In the genomic region with DNA sequence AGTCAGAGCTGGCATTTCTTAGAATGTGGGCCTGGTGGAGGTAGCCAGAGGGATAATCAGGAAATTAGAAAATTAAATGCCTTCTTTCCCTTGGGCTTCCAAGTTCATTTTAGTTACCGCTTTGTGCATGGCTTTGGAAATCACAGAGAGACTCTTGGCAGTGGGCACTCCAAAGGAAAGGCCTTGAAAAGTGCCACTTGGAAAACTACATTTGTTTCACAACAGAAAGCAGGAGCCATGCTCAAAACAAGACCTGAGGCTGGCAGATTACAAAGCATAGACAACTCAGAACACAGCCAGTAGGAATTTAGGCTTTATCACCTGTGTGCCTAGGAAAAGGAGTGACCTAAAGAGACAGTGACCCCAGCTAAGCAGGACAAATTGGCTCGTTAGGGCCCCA, we compare ENCODE assay signal across 33 mouse cellular contexts. TPM values are rescaled to one million over a fixed set of nuclear protein-coding genes. Genes with fewer than 3 reads are reported as not detected.
DNase-seq lines count a peak whose midpoint lies in the region; ATAC-seq and TF ChIP-seq lines count a peak whose summit lies in the region.
"Had no signal": no experiment of that assay in that cellular context is flagged by ENCODE, and none has a peak within 500 bp of the region (broad histone marks: within the 10 kb centered on the region; RNA-seq: fewer than 3 reads in every experiment).

No protein-coding gene starts in this region.

- no peak for DNase-seq in gastrocnemius, adult 2 months
- DNase-seq in gastrocnemius, postnatal 4 days (ENCODE audit: low spot score in 2 of 2): no peak
- no peak for DNase-seq in lung, adult 2 months
- DNase-seq in urinary bladder, adult 2 months (ENCODE audit: low spot score): peak; percentile 9
- DNase-seq in urinary bladder, postnatal 10 days (ENCODE audit: low spot score): no peak
- no peak for DNase-seq in hindbrain, embryonic 11.5 days (ENCODE audit: low spot score)
- DNase-seq: cerebellum, adult 8-10 months; cerebellum, postnatal 25 days; forebrain, postnatal 0 days; gastrocnemius, postnatal 10 days; heart, postnatal 14 days; kidney, postnatal 36 days; lung, embryonic 14.5 days; right cerebral cortex, postnatal 25 days; thymus, adult 18-20 months; thymus, postnatal 25 days had no signal

- WGBS in lung, embryonic 16.5 days: 71% methylated on average over 2 of the region's 2 CpGs
- WGBS in lung, adult 2 months: 62% methylated on average over 2 of the region's 2 CpGs
- 84% methylated on average over 2 of the region's 2 CpGs for WGBS in hindbrain, embryonic 11.5 days

- intact Hi-C loops in gastrocnemius, adult 2 months (cut with DNase I): loop anchor here (5.0 kb wide), 1 partner anchor 40 kb away; no protein-coding TSS in a partner anchor

- H3K27ac ChIP-seq in gastrocnemius, adult 2 months: peak overlapping the region; percentile 83
- H3K27ac ChIP-seq in lung, embryonic 16.5 days (ENCODE audit: low read length): 0 out of 2 replicates have a peak overlapping the region, but pooled peaks have one; percentile 0
- no peak overlapping the region for H3K27ac ChIP-seq in hindbrain, embryonic 11.5 days (ENCODE audit: low read depth, low read length)
- H3K27ac ChIP-seq: embryonic facial prominence, embryonic 10.5 days; embryonic facial prominence, embryonic 15.5 days; forebrain, embryonic 12.5 days; hindbrain, embryonic 12.5 days; hindbrain, postnatal 0 days; intestine, embryonic 15.5 days; layer of hippocampus, adult 2 months; left cerebral cortex, adult 2 months; limb, embryonic 13.5 days; liver, embryonic 12.5 days; midbrain, embryonic 10.5 days; midbrain, embryonic 15.5 days; neural tube, embryonic 15.5 days; stomach, embryonic 15.5 days had no signal

- no peak overlapping the region for H3K4me3 ChIP-seq in gastrocnemius, adult 2 months
- no peak overlapping the region for H3K4me3 ChIP-seq in lung, embryonic 16.5 days (ENCODE audit: low read length)
- H3K4me3 ChIP-seq in lung, adult 2 months (replicated peaks; ENCODE audit: extremely low read depth, low read depth, low read length): no peak overlapping the region
- no peak overlapping the region for H3K4me3 ChIP-seq in hindbrain, embryonic 11.5 days (ENCODE audit: low read depth, low read length)
- H3K4me3 ChIP-seq: embryonic facial prominence, embryonic 10.5 days; embryonic facial prominence, embryonic 15.5 days; forebrain, embryonic 12.5 days; heart, embryonic 12.5 days; hindbrain, embryonic 12.5 days; intestine, embryonic 15.5 days; layer of hippocampus, adult 2 months; left cerebral cortex, adult 2 months; limb, embryonic 13.5 days; liver, embryonic 12.5 days; midbrain, embryonic 10.5 days; midbrain, embryonic 15.5 days; neural tube, embryonic 15.5 days; stomach, embryonic 15.5 days had no signal

- no peaks in the 10 kb centered on the region for H3K36me3 ChIP-seq in lung, embryonic 16.5 days (ENCODE audit: control insufficient read depth, insufficient read depth, low read length)
- no peaks in the 10 kb centered on the region for H3K36me3 ChIP-seq in hindbrain, embryonic 11.5 days (ENCODE audit: control insufficient read depth, insufficient read depth, low read length)
- H3K36me3 ChIP-seq: embryonic facial prominence, embryonic 10.5 days; embryonic facial prominence, embryonic 15.5 days; forebrain, embryonic 12.5 days; heart, embryonic 12.5 days; hindbrain, embryonic 12.5 days; intestine, embryonic 15.5 days; limb, embryonic 13.5 days; liver, embryonic 12.5 days; midbrain, embryonic 10.5 days; midbrain, embryonic 15.5 days; neural tube, embryonic 15.5 days; stomach, embryonic 15.5 days had no signal

- no peak overlapping the region for H3K4me2 ChIP-seq in lung, embryonic 16.5 days (ENCODE audit: low read depth, low read length)
- H3K4me2 ChIP-seq in hindbrain, embryonic 11.5 days (replicated peaks; ENCODE audit: low read depth, low read length): no peak overlapping the region
- H3K4me2 ChIP-seq: embryonic facial prominence, embryonic 15.5 days; forebrain, embryonic 12.5 days; heart, embryonic 12.5 days; hindbrain, embryonic 12.5 days; intestine, embryonic 15.5 days; limb, embryonic 13.5 days; liver, embryonic 12.5 days; lung, embryonic 14.5 days; midbrain, embryonic 15.5 days; neural tube, embryonic 15.5 days; stomach, embryonic 15.5 days had no signal

- H3K9ac ChIP-seq in lung, embryonic 16.5 days (ENCODE audit: low read length): no peak overlapping the region
- H3K9ac ChIP-seq in hindbrain, embryonic 11.5 days (ENCODE audit: low read depth, low read length): no peak overlapping the region
- H3K9ac ChIP-seq: embryonic facial prominence, embryonic 15.5 days; forebrain, embryonic 12.5 days; forebrain, postnatal 0 days; heart, embryonic 12.5 days; hindbrain, embryonic 12.5 days; intestine, embryonic 15.5 days; limb, embryonic 13.5 days; liver, embryonic 12.5 days; lung, embryonic 14.5 days; midbrain, embryonic 15.5 days; neural tube, embryonic 15.5 days; stomach, embryonic 15.5 days had no signal

- TF ChIP-seq CTCF in gastrocnemius, adult 2 months (IDR thresholded peaks at IDR 0.05): no peak
- no peak for TF ChIP-seq CTCF in lung, adult 2 months (IDR thresholded peaks at IDR 0.05; ENCODE audit: insufficient read depth, low read length)

- no peak for ATAC-seq in lung, embryonic 16.5 days (ENCODE audit: low read depth)
- ATAC-seq in hindbrain, embryonic 11.5 days (ENCODE audit: low FRiP score): no peak
- ATAC-seq: CD4-positive, CD25-positive, alpha-beta regulatory T cell, adult 4 months; forebrain, postnatal 0 days; hindbrain, postnatal 0 days; intestine, embryonic 15.5 days; liver, embryonic 12.5 days; midbrain, embryonic 15.5 days had no signal

- peaks cover 8% of the 10 kb centered on the region for H3K4me1 ChIP-seq in lung, embryonic 16.5 days (replicated peaks; ENCODE audit: control insufficient read depth, insufficient read depth, low read length)
- peaks cover 12% of the 10 kb centered on the region for H3K4me1 ChIP-seq in lung, adult 2 months (ENCODE audit: control insufficient read depth, insufficient read depth, low read length)
- no peaks in the 10 kb centered on the region for H3K4me1 ChIP-seq in hindbrain, embryonic 11.5 days (replicated peaks; ENCODE audit: control insufficient read depth, insufficient read depth, low read length)
- H3K4me1 ChIP-seq: embryonic facial prominence, embryonic 15.5 days; forebrain, embryonic 12.5 days; heart, embryonic 12.5 days; hindbrain, embryonic 12.5 days; intestine, embryonic 15.5 days; limb, embryonic 13.5 days; liver, embryonic 12.5 days; midbrain, embryonic 15.5 days; neural tube, embryonic 15.5 days had no signal

- TF ChIP-seq POLR2A in lung, adult 2 months (IDR thresholded peaks at IDR 0.05; ENCODE audit: borderline replicate concordance, extremely low read depth, low read depth, low read length): no peak

- no peaks in the 10 kb centered on the region for H3K9me3 ChIP-seq in lung, embryonic 16.5 days (ENCODE audit: control insufficient read depth, low read length)
- no peaks in the 10 kb centered on the region for H3K9me3 ChIP-seq in hindbrain, embryonic 11.5 days (ENCODE audit: control insufficient read depth, low read length)
- H3K9me3 ChIP-seq: embryonic facial prominence, embryonic 10.5 days; embryonic facial prominence, embryonic 15.5 days; forebrain, embryonic 12.5 days; heart, embryonic 12.5 days; hindbrain, embryonic 12.5 days; intestine, embryonic 15.5 days; limb, embryonic 13.5 days; liver, embryonic 12.5 days; midbrain, embryonic 10.5 days; midbrain, embryonic 15.5 days; neural tube, embryonic 15.5 days; stomach, embryonic 15.5 days had no signal

- no peaks in the 10 kb centered on the region for H3K27me3 ChIP-seq in lung, embryonic 16.5 days (ENCODE audit: control insufficient read depth, insufficient read depth, low read depth, low read length)
- H3K27me3 ChIP-seq in hindbrain, embryonic 11.5 days (ENCODE audit: control insufficient read depth, insufficient read depth, low read length): no peaks in the 10 kb centered on the region
- H3K27me3 ChIP-seq: embryonic facial prominence, embryonic 15.5 days; forebrain, embryonic 12.5 days; heart, embryonic 12.5 days; hindbrain, embryonic 12.5 days; intestine, embryonic 15.5 days; limb, embryonic 13.5 days; liver, embryonic 12.5 days; midbrain, embryonic 15.5 days; neural tube, embryonic 15.5 days; stomach, embryonic 15.5 days had no signal

RNA-seq across cellular contexts. Expression of a gene that starts 49.4 kb away (rescaled TPM):
- 10 to 100 TPM; 55.2 to 80.0 TPM for total RNA-seq in gastrocnemius, adult 2 months (2021)
- total RNA-seq in gastrocnemius, postnatal 4 days (2021): 10 to 100 TPM; 59.3 to 60.6 TPM
- 93.3 and 96.3 TPM in 2 replicates for polyA plus RNA-seq in lung, embryonic 16.5 days (2015; fragmentation: Nextera tagmentation; extraction: Ambion mirVana)
- polyA plus RNA-seq in lung, adult 2 months (2012; rRNA removed): 107 and 129 TPM in 2 replicates
- polyA plus RNA-seq in urinary bladder, adult 2 months (2012; rRNA removed): 60.3 and 72.1 TPM in 2 replicates
- polyA plus RNA-seq in hindbrain, embryonic 11.5 days (2014; fragmentation: Nextera tagmentation; extraction: Ambion mirVana): 22.0 and 24.3 TPM in 2 replicates
